Mouse (Mus musculus): ENCODE data around the gene Slc34a1.

Gene Slc34a1

DNA sequence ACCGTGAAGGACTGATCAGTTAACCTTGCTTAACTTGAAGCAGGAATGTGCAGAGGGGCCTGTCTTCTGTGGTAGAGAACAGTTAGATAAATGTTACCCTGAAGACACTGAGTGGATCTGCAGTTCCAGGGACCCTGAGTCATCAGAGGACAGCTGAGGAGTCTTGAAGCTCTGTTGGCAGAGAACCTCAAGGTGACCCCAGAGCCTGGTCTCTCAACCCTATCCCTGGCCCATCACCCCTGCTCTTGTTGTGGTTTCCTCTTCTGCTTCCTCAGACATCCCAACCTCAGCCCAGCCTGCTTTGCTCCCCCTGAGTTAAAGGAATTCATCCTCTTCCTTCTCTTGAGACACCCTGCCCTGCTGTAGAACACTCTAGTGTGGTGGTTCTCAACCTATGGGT is at the start of gene Slc34a1:
Slc34a1 (plus strand) TSS at position 100 of the 400 bp plus-strand sequence.
- no peak for DNase-seq

DNA sequence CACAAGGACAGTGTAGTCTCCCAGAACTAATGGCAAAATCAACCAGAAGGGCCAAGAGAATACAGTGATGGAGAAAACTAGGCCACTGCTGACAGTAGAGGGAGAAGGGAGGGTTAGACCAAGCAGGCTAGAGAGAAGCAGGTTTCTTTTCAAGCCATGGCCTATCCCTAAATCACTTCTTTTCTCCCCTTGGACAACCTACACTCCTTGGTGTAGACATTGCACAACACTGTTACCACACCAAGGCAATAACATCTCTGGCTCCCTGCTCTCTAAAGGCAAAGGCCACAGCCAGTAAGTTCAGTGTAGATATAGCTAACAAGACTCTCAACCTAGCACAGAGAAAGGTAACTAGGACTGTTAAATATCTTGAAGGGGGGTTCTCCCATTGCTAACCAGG is 36.8 kb upstream of the Slc34a1 start:
- DNase-seq, result no peak

DNA sequence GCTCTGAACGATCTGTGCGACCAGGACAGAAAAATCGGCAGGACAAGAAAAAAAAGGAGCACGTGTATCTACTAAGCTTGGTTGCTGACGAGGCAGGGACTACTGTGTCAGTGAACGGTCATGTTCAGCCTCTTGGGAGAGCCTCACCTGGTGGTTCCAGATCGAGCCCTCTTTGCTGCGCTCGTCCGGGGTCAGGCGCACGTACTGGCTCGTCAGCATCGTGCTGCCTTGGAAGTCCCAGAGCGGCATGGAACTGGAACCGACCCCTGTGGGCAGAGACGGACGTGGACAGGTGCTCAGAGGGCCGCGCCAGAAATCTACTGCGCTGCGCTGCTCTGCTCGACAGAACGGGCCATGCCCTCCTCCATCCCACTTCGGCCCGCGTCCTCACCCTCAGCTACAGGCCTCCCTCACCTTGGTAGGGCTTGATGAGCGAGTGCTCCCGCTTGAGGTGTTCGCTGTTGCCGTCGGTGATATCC is 36.0 kb upstream of the Slc34a1 start:
- DNase-seq, result peak in 1 of 2 experiments; percentile 55

DNA sequence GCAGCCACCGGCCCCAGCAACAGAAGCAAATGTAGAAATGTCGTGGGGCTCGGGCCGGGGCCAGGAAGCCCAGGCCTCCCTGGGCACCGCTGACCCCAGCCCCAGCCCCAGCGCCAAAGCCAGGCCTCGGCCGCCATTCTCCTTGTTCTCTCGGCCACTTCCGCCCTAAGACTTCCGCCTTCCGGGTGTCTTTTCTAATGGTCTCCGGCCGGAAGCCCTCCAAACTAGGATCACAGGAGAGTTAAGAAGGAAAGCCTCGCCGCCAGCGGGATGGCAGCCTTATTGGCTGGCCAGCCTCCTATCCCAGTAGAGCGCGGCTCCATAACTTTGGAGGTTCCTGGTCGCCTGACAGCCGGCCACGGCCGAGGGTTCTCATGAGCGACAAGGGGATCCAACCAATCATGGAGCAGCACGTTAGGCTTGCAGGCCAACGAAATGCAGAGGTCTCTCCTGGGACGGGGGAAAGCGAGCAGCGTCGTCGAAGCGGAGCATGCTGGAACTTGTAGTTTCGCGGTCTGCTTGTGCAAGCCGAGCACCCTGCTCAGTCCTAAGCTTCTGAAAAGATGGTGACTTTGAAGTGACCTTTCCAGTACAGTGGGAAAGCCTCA is 35.4 kb upstream of the Slc34a1 start, which contains the start of gene Lman2:
Lman2 (minus strand) TSS at position 331 of the 608 bp plus-strand sequence.
- DNase-seq, result peak; percentile 97 to 100

DNA sequence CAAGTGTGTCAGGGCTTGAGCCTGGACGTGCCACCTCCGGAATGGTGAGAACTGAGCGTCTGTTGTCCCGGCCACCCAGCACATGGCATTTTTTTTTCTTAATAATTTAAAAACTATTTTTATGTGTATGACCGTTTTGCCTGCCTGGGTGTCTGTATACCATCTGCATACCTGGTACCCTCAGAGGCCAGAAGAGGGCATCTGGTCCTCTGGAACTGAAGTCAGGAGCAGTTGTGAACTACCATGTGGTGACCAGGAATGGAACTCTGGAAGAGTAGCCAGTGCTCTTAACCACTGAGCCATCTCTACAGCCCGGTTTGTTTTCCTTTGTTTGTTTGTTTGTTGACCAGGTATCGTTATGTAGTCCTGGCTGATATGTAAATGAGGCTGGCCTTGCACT is 29.6 kb upstream of the Slc34a1 start:
- DNase-seq, result peak in 1 of 2 experiments; percentile 33

DNA sequence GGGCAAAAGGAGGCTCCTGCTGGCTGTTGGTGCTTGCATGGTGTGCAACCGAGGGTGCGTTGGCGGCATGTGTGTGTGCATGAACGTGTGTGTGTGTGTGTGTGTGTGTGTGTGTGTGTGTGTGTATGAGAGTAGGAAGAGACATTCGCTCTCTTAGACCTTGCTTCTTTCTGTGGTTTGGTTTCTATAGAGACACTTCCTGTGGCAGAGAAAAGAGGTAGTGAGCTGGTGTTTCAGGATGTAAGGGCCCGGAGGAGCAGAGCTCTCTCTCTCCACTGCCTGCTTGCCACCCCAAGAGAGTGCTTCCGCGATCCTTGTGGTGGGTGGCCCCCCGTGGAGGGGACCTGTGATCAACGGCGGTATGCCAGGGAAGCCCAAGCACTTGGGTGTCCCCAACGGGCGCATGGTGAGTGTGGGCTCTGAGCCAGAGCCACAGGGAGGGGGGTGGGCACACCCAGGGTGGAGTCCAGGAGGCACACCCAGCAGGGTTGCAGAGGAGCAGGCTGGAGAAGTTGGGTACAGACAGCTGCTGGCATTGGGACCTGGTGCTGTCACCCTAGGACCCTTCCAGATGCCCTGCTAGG is 28.4 kb upstream of the Slc34a1 start, which contains the start of gene Rgs14:
Rgs14 (plus strand) TSS at position 202 of the 584 bp plus-strand sequence.
- no peak for DNase-seq

DNA sequence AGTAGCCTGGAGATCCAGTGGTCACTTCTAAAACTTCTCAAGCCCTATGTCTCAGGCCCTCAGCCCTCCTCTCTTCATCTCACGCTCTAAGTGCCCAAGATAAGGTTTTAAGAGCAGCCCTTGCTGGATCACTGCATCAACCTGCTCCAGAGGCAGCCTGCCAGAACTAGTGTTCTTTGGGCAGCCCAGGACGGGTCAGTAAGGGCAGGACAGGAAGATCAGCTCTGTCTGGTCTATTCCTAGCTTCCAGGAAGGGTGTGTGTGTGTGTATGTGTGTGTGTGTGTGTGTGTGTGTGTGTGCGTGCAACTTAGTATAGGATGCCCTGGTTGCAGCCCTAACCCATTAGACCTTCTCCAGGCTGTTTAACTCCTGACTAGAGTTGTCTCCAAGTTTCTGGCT is 27.8 kb upstream of the Slc34a1 start:
- peak; percentile 80 to 88 for DNase-seq

DNA sequence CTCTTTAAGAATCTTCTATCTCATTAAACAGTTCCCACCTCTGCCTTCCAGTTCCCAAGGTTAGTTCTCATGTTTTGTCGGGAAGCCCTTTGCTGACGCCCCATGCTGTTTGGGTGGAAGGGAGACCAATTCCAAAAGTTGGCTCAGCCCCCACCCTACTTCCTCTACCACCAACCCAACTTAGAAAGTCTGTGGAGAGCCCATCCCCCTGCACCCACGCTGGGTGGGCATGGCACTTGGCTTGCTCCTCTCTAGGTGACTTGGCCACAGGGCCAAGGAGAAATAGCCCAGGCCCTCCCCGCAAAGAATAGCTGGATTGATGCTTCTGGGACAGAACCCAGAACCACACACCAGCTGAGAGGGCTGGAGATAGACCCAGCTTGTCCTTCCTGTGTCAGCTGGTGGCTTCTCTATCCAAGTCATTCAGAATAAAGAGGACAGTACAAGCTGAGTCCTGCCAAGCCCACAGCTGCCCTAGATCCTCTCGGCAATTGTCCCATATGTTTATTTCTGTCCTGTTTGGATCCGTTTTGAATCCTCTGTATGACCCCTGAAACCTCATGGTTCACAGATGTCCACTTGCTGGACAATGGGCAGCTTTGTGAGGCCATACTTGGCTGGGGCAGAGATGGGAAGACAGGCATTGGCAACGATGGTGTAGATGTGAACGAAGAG is 26.8 kb upstream of the Slc34a1 start:
- no peak for DNase-seq

DNA sequence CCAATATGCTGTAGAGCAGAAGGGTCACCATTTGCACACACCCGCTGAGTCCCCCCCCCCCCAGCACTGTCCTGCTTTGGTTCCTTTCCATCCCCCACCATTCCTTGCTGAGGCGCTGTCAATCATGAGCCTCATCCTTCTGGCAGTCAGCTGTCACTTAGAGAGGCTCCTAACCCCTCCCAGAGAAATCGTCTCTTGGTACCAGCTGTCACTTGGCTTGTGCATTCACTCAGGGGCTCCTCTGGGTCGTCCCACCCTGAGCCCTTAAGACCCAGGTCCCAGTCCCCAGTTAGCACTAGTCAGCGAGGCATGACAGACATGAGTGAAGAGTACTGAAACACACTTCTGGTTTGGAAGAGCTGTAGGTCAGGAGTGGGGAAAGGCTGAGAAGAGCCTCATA is 26.2 kb upstream of the Slc34a1 start:
- no peak for DNase-seq

DNA sequence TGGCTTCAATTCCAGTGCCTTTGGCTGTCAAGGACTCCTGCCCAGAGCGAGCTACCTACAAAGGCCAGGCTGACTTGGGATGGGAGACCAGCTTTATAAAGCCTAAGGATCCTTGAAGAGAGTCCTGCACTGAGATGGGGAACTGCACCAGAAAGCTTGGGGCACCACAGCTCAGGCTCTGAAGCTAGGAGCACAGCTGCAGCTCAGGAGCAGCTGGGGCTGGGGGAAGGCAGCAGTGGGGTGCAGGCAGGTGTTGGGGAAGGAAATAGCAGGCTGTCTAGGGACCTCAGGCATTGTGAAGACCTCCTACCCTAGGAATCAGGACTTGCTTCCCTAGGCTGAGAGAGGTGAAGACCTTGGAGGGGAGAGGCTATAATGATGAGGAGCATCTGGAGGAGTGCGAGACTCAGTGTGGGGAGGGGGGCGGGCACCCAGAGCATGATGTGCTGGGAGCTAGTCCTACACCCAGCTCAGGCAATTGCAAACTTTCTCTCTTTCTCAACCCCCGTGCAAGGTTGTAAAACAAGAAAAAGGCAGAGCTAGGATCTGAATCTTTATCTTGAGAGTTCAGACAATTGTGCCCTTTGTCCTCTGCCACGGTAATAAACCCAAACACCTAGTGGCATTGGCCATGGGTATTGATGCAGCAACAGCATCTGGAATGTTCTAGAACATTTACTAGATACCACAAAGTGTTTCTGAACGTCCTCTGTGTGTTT is 23.6 kb upstream of the Slc34a1 start:
- no peak for DNase-seq

DNA sequence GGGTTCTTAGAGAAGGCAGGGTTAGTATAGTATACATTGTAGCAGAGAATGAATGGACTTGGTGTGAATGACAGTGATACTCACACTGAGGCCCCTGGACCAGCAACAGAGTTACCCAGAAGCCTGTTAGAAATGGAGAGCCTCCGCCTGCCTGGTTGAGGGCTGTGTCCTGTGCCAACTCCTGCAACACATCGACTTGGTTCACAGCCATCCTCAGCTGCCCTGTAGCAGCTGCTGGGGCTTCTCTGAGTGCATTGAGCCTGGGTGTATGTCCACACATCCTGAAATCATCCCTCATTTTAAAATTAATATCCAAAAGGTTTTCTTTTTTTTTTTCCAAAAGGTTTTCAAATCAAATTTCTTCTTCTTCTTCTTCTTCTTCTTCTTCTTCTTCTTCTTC is 22.1 kb upstream of the Slc34a1 start:
- peak in 1 of 2 experiments; percentile 27 for DNase-seq

DNA sequence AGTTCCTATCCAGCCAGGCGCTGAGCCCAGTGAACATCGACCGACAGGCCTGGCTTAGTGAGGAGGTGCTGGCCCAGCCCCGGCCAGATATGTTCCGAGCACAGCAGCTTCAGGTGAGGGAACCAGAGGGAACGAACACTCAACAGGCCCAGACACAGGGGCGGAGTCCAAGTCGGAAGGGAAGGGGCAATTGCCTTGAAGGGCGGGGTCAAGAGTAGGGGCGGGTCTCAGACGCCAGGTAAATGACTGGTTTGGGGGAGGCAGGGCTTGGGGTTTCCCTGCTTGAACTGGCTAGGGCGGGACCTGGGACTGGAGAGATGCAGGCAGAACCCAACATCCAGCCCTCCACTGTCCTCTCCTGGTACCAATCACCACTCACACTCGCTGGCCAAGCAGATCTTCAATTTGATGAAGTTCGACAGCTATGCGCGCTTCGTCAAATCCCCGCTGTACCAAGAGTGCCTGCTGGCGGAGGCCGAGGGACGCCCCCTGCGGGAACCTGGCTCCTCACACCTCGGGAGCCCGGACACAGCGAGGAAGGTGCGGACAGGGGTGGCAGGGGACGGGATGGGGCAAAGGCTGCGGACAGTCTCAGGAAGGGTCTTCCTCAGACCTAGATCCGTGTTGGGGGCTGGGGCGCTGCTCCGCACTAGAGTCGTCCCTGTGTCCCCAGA is 18.9 kb upstream of the Slc34a1 start:
- peak; percentile 48 to 66 for DNase-seq

DNA sequence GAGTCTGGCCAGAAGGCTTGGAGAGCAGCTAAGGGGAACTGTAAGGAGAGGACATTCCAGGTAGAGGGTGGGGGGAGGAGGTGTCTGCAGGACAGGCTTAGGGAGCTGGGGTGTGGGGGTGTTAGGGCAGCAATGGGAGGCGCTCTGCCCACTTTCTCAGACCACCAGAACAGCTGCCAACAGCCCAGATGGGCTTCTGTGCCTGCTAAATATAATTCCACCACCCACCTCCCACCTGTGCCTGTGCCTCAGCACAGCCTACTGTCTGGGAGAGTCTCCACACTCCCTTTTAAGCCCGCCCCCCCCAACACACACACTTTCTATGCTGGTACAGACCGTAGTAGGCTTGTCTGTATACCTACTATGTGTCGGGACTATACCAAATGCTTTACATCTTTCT is 16.2 kb upstream of the Slc34a1 start:
- DNase-seq, result no peak

DNA sequence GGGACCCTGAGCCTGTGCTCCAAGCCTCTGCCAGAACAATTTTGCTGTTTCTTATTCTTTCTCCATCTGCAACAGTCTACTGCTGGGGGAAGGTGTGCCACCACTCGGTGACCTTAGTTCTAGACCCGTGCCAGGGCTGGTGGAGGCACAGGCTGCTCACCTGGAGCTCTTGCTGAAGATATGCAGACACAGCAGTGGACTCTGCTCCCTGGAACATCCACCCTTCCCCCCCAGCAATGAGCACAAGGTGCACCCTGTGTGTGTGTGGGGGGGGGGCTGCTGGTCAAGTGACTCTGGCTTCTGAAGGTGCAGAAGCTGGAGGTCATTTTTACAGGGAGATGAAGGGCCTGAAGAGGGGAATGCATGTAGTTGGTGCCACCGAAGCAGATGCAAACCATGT is 7.3 kb upstream of the Slc34a1 start:
- peak; percentile 86 to 96 for DNase-seq

DNA sequence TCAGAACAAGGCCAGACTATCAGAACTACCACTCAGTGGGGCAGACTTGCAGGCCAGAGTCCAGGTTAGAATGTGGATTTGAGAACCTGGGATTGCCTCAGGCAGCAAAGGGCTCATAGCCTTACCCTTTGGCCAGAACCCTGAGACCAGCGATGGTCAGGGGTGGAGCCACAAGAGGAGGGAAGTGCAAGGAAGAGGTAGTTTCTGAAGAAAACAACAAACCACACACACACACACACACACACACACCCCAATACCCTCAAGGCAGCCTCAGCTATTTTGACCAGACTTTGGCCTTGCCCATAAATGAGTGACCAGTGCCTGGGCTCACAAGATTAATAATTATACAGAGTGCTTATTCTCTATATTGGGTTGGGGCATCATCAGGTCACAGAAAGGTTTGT is 6.4 kb upstream of the Slc34a1 start:
- DNase-seq, result peak; percentile 85 to 94

DNA sequence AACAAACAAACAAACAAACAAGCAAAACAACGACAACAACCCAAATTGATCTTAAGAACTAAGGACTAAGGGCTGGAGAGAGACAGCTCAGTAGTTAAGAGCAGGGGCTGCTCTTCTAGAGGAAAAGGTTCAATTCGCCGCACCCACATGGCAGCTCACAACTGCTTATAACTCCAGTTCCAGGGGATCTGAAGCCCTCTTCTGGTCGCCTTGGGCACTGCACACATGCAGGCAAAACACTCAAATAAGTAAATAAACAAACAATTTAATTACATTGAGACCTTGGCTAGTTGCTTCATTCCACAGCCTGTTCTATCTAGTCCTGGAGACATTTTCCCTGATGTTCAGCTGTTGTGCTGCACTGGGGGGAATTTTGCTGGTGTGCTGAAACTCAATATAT is 5.1 kb upstream of the Slc34a1 start:
- DNase-seq, result peak; percentile 41 to 53

DNA sequence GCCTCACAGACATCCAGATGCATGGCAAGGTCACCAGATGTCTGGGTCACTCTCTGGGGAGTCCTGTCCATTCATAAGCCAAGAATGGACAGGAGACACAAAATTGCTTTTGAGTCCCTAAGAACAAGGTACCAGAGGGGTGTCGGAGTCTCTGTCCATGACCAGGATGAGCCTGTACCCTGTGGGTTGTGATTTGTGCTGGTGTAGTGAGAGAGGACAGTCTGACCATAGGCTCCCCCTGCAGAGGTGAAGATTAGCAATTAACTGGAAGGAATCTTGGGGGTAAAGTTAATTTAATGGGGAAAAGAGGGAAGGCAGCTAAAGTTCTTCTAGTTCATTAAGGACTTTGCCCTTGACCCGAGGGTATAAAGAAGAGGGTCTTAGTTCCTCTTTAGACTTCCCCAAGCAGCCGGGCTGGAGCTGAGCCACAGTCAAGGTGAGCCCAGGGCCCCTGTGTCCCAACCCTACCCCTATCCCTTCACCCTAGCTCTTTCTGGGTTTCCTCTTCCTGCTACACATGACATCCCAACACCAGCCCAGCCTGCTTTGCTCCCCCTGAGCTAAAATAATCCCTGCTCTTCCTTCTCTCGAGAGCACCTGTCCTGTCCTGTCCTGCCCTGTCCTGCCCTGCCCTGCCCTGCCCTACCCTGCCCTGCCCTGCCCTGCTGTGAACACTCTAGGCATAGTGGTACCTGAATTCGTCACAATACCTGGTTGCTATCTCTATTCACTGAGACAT is 1.5 kb downstream of the Slc34a1 start:
- peak; percentile 71 to 82 for DNase-seq

DNA sequence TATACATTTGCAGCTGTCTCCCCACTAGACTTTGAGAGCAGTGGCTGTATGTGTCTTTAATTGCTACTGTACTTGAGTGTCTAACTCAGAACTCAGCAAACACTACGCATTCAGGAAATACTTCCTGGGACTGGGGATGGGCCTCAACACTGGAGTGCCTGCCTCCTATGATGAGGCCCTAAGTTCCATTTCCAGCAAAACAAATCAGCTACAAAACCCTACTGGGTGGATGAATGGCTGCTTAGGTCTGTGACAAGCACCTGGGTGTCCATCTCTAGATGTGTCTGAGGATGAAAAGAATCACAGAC is 2.0 kb downstream of the Slc34a1 start:
- DNase-seq, result no peak

DNA sequence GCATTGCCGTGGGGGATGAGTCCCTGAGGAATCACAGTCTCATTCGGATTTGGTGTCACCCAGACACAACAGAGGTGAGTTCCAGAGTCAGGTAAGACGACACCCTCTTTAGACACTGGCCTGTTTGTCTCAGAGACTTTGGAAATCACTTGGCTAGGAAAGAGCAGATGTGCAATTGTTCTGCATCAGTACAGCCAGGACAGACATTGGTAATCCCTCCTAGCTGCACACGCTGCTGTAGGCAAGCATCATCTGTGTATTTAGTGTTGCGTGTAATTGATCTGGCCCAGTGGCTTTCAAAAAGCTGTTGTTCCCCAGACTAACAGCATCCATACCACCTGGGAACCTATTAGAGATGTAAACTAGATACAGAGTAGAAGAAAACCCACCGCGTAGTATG is 5.3 kb downstream of the Slc34a1 start:
- DNase-seq, result no peak

DNA sequence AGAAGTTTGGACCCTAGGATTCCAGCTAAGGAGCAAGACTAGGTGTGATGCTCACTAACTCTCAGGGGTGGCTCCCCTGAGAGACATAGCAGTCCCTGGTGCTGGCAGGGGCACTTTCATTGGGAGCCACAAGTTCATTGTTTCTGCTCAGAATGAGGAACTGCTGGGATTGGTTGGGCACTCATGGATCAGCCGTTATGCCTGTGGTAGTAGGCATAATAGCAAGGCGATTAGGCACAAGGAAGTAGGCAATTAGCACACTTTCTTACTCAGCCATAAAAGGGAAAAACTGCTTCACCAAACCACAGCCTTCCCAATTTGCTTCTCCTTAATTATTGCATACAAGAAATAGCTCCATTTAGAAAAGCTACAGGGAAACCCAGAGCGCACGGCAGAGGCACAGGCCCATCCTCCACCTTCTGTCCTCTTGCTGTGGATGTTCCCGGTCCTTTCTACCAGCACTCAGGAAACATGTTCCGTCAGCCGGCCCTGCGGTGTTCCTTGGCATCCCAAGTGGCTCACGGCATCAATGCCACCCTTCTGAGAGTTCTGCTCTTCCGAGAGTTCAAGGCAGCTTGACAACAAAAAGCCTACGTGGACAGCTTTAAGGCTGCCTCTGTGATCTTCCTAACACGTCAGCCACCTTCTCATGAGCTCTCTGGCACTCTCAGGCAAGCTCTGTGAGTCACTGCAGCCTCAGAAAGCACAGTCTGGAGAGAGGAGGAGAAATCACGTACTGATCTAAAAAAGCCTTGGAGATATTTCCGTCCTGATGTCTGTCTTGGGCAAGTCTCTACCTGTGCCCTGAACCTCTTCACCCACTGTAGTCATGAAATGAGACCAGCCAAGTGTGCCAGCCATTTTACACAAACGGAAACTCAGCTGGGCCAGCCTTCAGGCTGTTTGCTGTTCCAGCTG is 6.2 kb downstream of the Slc34a1 start:
- DNase-seq, result no peak
